Mouse (Mus musculus) thymus, postnatal 4 days (tissue): ENCODE data around the gene B4galnt2.
"Not testable (repeated sequence)": the region's sequence is repeated elsewhere in the genome, so short reads cannot be mapped to it uniquely, and the experiment has no call there.

Experiments
- DNase-seq: peaks from one replicate; pipeline ENCODE4 v3.0.0; 2021

B4galnt2 gene

DNA sequence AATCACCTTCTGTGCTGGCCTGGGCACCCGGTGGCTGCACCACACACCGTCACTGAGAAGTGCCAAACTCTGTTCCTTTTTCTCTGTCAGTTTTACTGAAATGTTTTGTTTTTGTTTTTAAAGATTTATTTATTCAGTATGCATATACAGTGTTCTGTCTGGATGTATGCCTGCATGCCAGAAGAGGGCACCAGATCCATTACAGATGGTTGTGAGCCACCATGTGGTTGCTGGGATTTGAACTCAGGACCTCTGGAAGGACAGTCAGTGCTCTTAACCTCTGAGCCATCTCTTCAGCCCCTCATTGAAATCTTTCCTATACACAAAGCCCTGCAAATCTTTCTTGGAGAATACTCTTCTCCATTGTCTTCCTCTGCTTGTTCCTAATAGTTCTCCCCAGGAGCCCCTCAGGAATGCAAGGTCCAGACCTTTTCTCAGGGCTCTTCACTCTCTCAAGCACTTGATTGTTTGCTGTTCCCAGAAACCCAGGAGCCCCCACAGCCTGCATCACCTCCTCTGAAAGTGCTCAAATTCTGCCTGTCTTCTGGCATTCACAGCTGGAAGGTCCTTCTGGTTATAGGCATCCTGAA is 24.1 kb downstream of the B4galnt2 start:
- DNase-seq = no peak

DNA sequence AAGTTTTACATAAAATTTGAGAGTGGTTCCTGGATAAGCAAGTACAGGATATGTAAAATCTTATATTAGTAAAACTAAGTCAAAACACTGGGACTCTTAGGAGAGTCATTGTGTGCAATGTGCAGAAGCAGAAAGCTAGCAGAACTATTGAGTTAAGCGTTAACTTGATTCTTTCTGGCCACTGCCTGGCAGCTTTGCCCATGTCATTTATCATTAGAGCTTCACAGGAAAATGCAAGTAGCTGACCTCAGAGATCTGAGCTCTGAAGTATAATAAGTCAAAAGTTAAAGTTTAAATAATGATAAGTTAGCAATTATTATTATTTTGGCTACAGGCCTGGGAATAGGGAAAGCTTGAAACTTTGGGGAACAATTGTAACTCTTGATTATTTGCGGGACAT is 34.8 kb downstream of the B4galnt2 start:
- not testable (repeated sequence) for DNase-seq

DNA sequence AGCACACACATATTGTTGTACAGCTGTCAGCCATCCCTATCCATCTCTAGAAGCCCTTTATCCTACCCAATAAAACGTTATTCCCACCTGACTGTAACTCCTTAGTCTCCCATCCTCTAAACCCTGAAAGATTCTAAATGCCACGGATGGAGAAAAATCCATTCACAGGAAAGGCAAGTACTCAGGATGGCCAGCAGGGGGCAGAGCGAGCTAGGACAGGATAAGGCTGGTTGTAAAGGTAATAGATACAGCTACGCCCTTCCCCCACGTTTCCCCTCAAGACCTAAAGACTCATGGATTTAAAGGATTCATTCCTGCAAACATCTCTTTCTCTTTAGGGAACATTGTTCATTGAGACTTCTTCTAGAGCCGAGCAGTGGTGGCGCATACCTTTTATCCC is 38.4 kb downstream of the B4galnt2 start:
- DNase-seq = peak; percentile 83

DNA sequence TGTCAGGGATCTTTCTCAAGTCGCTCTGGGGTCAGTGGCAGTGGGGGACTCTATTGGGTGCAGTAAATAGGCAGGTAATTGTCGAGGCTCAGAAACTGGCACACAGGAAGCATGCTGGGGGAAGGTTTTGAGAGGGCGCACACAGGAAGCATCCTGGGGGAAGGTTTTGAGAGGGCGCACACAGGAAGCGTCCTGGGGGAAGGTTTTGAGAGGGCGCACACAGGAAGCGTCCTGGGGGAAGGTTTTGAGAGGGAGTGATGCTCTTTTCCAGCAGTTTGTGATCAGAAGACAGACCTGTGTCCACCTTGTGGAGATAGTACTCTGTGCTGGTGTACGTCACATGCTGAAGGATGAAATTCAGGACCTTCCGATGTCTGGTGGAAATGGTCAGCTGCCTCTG is 38.9 kb downstream of the B4galnt2 start:
- DNase-seq = peak; percentile 50

DNA sequence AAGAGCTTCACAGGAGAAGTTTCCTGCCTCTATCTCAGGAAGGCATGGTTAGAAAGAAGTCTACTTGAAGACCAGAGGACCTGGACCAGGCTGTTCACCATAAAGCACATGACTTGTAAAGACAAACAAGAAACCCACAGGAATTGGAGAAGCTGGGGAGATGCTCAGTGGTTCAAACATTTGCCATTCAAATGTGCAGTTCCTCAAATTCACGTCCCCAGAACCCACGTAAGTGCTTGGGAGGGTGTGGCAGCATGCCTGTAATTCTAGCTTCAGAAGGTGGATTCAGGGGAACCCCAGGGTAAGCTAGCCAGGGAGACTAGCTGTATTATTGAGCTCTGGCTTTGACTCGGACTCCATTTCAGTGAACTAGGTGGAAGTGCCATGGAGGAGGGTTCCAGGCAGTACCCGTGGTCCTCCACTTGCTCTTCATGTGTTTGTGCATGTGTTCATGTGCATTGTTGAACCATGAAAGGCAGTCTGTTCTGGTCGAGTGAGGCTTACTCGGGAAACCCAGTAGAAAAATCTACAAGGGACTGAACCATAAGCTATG is 44.7 kb downstream of the B4galnt2 start:
- no peak for DNase-seq

DNA sequence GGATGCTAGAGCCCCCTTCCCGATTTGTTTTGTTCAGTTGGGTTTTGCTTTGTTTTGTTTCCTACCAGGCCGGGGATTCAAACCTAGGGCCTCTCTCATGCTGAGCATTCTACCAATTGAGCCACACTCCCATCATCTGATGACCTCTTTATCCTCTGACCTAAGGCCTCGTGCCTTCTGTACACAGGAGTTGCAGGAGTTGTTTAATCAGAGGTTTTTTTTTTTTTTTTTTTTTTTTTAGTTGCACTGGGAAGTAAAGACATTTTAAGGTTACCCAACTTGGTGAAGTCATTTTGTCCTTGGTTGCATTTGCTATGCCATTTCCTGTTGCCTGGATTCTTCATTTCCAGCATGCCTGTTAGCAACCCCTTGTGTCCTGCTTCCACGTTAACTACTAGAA is 45.2 kb downstream of the B4galnt2 start:
- DNase-seq = no peak

DNA sequence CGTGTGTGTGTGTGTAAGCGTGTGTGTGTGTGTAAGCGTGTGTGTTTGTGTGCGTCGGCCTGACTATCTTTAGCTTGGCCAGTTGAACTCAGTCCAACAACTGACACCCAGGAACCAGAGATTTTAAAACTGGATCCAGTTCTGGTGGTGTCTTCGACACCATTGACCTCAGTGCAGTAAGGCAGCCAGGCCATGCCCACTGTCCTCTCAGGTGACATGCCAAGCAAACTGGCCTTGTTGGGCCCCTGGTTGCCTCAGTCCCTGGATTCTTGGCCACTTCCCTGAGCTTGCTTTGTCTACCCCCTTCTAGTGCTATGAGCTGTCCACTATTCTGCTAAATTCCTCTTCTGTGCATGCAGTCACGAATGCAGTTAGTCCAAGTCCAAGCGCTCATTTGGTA is 53.3 kb downstream of the B4galnt2 start:
- no peak for DNase-seq

DNA sequence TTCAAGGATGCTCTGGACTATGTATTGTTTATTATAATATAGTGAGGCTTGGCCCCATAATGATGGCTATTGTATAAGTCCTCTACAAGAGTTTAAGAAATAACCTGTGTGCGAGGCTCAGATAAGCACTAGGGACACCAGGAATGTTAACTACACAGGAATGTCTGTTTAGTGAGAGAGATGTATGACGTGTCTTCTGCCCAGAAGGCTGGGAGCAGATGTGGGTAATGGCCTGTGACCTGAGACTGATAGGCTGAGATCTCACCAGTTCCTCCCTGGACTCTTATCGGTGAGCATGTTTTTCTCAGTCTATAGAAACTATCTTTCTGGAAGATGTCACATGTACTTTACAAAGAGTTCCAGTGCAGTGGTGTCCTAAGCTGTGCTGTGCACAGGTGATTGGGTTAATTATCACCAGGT is 54.6 kb downstream of the B4galnt2 start:
- no peak for DNase-seq

DNA sequence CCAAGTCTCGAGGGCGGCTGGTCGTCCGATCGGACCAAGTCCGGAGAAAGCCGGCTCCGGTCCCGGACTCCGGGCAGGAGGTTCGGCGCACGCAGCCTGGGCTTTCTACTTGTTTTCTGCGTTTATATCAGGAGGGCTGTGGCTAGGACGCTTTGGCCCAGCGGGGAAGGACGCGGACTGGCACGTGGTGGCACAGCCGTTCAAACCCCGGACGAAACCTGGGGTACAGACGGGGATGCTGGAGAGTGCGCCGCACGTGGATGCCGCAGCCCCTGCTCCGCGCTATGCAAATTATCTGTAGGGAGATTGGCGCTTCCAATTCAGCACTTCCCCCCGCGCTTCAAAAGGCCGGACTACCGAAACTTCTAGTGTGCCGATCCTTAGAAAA is 55.2 kb downstream of the B4galnt2 start:
- DNase-seq = peak; percentile 80

DNA sequence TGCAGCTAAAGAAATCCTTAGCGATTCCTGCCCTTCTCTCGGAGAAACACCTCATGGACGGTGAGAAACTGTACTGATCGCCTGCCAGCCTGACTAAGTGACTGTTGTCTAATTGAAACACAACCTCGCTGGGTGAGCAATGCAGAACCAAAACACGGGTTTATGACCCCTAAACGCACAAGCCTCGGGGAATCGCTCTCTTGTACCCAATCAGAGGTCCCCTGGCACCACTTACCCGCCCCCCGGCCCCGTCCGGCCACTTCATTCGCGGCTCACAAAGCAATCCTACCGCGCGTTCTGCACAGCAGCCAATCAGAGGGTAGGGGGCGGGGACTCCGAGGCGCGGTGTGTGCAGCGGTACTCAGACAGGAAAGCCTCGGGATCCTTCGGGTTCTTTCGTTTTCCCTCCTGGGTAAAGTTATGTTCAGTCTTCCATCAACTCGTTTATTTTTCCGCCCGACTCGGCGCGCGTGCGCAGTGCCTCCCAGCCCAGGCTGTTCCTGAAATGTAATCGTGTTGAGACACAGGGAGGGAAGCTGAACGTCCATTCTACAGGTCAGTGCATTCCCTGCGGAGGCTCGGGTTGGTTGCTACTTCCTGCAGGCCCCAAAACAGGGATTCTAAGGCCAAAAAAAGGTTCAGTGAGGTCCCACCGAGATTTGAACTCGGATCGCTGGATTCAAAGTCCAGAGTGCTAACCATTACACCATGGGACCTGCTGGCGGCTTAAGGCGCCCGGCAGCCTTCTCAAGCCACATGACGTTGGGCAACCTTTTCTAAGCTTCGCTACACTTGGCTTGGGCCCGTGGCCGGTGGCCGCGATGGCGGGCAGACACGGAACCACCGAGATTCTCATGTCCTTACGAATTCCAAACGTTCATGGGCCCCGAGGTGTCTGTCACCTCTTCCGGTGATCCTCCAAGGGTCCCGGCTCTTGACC is 55.9 kb downstream of the B4galnt2 start:
- DNase-seq = peak; percentile 96

DNA sequence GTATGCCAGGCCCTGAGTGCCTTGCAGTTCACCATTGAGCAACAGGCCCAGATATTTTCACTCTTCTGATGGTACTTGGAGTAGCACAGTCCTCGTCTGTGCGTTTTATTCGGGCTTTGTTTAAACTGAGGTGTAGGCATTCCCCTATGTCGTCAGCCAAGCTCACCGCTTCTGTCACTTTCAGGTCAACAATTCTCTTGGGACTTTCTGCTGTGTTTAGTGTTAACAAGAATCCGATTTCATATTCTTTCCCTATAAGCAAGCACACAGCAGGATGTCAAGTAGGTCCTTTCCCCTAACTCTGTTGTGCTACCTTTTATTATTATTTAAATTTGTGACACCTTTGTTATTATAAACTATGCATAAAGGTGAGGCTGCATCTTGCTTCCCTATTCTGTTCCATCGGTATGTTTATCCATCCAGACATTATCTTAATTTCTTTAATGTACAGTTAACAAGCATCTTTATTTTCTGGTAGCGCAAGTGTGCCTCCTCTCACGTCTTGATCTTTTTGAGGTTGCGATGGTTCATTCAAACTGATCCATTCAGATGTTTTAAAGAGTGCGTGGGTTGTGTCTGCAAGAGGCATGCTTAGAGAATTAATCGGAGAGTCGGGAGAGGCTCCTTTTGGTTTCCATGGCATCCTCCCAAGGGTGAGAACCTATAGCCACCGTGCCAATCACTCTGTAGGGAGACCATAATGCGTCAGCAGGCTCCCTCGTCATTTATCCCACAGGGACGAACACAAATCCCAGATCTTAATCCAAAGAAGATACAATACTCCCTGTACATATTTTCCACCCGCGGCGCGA is 56.8 kb downstream of the B4galnt2 start:
- no peak for DNase-seq

DNA sequence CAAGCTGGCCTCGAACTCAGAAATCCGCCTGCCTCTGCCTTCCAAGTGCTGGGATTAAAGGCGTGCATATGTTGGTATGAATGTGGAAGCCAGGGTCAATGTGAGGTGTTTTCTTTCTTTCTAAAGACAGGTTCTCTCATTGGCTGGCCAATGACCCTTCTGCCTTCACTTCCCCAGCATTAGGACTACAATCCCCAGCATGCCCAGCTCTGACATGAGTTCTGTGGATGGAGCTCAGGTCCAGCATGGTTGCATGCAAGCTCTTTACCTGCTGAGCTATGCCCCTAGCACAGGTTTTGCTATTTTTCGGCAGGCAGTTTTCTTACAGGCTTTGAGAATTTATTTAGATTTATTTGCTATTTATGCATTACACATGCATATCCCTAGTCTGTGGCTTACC is 57.4 kb downstream of the B4galnt2 start:
- no peak for DNase-seq

DNA sequence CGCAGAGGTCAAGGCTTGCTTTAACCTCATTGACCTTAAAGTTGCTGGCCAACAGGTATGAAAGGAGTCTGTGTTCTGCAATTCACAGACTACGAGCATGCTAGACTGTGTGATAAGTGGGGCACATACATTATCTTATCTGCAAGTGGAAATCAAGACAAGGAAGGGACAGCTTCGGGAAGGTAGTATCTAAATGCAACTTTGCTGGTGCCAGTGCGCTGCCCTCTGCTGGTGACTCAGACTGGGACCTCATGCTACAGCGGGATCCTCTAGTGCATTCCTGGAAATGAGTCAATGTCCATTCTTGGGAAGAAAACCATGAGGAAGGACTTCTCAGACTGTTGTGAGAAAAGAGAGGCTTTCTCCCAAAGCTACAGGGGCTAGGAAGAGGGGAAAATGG is 61.0 kb downstream of the B4galnt2 start:
- DNase-seq = peak; percentile 88

DNA sequence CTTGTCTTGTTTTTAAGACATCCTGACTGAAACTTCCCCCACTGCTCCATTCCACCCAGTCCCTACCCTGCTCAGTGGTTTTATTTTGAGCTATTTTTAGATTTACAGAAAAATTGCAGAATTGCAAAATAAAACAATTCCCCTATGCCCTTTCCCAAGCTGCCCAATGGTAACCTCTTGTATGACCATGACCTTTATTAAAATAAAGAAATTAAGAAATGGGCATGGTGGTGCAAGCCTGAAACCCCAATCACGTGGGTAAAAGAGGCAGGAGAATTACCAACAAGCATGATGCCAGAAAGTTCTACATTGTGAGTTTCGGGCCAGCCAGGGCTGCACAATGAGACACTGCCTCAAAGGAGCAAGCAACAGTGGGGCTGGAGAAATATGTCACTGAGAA is 63.8 kb downstream of the B4galnt2 start:
- no peak for DNase-seq

DNA sequence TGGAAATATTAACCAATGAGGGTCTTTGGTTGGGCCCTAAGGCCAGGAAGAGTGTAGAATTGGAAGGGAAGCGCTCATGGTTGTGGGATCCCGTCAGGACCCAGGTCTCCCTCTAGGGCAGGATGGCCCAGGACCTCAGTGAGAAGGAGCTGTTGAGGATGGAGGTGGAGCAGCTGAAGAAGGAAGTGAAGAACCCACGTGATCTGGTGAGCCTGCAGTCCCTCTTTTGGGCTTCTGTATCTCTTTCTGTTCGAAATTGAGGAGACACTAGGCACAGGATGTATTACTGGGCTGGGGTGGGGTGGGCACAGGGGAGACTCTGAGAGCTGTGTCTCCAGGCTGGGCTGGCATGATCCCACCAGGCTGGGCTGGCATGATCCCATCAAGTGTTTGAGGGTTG is 69.8 kb downstream of the B4galnt2 start:
- no peak for DNase-seq

DNA sequence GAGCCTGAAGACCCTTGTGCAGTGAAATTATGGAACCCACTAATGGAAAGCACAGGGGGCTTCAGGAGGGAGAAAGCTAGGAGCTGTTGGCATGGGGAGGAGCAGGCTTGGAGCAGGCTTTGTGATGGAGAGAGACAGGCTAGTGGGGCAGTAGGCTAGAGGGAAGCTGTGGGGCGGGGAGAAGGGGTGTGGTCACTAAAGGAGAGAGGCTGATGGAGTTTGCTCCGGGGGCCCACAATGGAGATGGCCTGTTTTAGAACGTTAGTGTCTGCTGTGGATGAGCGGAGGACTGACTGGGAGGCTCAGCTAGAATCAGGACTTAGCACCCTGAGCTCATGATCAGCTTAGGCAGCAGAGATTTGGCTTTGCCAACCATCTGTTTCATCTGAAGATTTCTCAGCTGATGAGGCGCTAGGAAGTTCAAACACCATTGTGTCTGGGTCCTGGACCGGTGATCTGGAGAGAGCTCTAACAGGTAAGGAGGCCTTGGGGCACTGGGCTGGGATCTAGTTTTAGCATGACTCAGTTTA is 71.2 kb downstream of the B4galnt2 start:
- DNase-seq = no peak

DNA sequence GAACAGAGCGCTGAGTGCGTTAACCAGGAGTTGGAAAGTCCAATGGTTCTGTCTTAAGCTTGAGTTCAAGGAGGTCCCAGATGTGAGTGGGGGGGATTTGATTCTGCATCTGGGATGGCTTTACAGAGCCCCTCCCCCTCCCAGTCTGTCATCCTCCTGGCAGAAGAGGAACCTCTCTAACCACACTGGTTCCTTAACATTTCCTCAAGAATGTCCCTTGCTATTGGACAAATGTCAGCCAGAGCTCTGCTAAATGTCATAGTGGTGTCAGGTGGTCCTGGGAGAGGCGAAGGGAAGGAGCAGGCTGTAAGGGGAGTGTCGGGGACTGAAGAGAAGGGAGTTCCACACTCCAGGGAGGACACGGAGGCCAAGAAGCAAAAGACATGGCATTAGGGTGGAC is 71.7 kb downstream of the B4galnt2 start:
- DNase-seq = peak; percentile 41

DNA sequence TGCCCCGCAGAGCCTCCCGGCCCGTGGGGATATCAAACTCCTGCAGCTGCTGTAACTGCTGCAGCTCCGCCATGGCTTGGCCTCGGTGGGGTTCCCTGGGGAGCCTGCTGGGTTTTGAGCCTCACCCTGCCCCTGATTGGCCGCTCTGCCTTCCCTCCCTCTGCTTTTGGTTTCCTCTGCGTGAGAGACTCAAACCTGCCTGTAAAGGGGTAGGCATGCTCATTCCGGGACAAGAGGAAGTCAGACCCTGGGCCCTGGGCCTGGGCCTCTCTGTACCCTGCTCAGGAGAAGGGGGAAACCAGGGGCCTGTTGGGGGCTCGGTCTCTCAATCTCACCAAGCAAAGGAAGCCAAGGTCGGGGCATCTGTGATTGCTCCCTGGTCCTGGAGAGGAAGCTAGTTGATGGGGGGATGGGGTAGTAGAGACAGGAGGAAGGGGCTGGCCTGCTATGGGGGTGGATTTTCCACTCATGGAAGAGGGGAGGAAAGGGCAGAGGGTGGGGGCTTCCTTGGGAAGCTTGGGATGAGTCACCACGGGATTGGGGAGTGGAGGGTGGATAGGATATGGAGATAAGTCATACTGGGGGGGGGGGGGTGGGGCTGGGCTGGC is 72.5 kb downstream of the B4galnt2 start, which contains the start of gene Abi3:
Gene Abi3 (minus strand): TSS at position 403 of the 608 bp plus-strand sequence.
- DNase-seq = peak; percentile 86

DNA sequence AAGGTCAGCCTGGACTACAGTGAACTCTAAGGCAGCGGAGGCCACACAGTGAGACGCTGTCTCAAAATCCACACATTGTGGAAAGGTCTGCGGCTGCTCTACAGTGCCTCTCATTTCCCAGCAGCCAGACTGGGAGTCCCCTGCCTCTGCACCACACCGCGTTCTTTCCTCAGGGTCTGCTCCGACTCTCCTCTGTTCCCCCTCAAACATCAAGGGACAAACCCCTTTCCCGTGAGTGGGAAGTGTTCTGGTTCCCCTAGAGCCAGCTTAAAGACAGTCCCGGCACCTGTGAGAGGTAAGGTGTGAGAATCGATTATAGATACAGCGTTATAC is 73.2 kb downstream of the B4galnt2 start:
- peak; percentile 53 for DNase-seq

DNA sequence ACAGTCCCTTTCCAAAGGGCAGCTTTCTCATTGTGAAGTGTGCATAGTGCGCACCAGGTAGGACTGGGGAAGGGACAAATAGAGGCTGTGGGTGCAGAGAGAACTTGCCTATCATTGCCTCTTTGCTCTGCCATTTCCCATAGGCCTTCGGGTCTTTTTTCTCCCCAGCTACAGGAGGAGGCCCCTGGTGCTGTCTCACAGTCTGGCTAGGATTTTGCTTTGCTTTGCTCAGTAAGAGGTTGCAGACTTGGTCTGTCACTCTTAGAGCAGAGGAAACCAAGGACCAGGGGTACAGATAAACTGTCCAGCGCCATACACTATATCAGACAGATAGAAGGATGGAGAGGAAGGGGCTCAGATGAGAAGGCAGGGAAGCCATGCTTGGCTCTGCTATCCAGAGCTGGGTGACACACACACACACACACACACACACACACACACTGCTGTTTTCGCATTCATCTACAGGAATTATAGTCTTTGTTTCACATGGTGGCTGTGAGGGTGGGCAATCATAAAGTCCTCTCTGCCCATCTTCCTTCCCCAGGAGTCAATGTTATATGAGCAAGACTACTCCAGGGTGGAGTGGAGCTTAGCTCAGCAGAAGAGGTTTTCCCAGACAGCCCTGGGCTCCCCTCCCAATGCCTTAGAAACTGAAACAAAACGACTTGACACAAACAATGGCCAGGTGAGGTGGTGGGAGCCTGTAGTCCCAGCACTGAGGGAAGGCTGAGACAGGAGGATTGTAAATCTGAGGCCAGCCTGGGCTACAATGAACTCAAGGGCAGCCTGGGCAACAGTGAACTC is 73.8 kb downstream of the B4galnt2 start:
- DNase-seq = no peak

DNA sequence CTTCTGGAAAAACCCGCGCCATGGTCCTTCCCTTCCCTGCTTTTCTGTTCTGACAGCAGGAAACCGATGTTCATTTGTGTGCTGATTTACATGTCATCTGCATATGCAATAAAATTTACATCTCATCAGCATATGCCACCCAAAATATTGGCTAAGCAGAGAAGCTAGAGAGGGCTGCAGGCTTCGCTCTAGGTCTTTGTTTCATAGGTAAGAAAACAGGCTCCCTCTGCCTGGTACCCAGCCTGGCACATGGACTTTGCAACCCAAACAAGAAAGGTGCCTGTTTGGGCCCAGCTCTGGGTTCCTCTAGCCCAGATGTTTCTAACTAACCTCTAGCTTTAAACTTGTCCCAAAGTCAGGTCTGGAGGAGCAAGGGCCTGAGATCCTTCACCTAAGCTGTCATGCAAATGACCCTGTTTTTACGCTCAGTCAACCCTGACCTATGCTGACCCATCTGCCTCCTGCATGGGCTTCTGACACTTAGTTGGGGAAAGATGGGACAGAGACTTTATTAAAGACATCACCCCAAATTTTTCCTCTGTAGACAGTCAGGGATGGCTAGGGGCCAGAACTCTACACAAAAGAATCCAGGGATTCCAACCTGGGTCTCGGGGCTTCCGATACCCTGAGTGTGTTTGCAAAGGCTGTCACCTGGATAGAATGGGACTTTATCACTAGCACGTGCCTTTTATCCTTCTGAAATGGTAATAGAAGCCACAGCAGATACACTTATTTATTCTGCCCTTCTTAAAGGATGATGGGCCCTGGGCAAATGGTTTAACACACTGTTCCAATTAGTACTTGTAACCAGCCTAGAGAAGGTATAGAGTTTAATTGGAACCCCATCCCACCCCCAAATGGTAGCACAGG is 75.5 kb downstream of the B4galnt2 start:
- peak; percentile 45 for DNase-seq
